Comparison of ENCODE assay signal across 11 mouse cellular contexts in the genomic region with DNA sequence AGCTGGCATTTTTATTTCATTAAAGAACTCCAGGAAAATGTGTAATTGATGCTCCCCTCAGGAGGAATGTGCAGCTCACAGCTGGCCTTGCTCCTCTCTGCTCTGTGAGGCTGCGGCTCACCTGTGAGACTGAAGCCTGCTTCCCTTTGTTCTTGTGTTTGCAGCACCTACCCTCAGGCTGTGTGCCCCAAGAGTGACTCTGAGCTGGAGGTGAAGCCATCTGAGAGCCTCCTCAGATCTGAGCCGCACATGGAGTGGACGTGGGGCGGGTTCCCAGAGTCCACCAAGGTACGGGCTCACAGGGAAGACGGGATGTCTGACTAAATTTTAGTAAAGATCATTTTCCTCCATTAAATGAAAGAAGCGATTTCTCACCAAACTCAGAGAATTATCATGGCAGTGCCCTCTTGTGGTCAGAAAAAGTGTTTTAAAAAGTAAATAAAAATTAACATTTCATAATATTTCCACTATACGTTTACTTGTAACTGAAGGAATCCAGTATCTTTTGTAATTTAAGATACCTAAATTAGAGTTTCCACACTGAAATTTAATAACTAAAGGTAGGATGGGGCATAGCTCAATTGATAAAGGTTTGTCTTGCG. TPM values are rescaled to one million over a fixed set of nuclear protein-coding genes. Genes with fewer than 3 reads are reported as not detected.
DNase-seq lines count a peak whose midpoint lies in the region; ATAC-seq and TF ChIP-seq lines count a peak whose summit lies in the region.
"Had no signal": no experiment of that assay in that cellular context is flagged by ENCODE, and none has a peak within 500 bp of the region (broad histone marks: within the 10 kb centered on the region; RNA-seq: fewer than 3 reads in every experiment).

No protein-coding gene starts in this region.

- 79% methylated on average over 9 of the region's 9 CpGs for WGBS in limb, embryonic 11.5 days
- WGBS in limb, embryonic 10.5 days, result 82% methylated on average over 9 of the region's 9 CpGs
- WGBS in forebrain, postnatal 0 days, result 74% methylated on average over 9 of the region's 9 CpGs
- WGBS in midbrain, postnatal 0 days, result 62% methylated on average over 9 of the region's 9 CpGs

- no peaks in the 10 kb centered on the region for H3K27me3 ChIP-seq in limb, embryonic 11.5 days (ENCODE audit: control insufficient read depth, insufficient read depth, low read length)
- no peaks in the 10 kb centered on the region for H3K27me3 ChIP-seq in limb, embryonic 10.5 days (ENCODE audit: low read depth, poor library complexity, severe bottlenecking)
- no peaks in the 10 kb centered on the region for H3K27me3 ChIP-seq in forebrain, postnatal 0 days (ENCODE audit: insufficient read depth, low read length)
- no peaks in the 10 kb centered on the region for H3K27me3 ChIP-seq in midbrain, postnatal 0 days (ENCODE audit: insufficient read depth, low read length)
- H3K27me3 ChIP-seq: neural tube, embryonic 12.5 days had no signal

- no peak overlapping the region for H3K27ac ChIP-seq in limb, embryonic 11.5 days (replicated peaks; ENCODE audit: low read depth, low read length)
- no peak overlapping the region for H3K27ac ChIP-seq in limb, embryonic 10.5 days
- no peak overlapping the region for H3K27ac ChIP-seq in forebrain, postnatal 0 days (ENCODE audit: low read depth, low read length)
- no peak overlapping the region for H3K27ac ChIP-seq in midbrain, postnatal 0 days (ENCODE audit: low read depth, low read length)
- H3K27ac ChIP-seq: neural tube, embryonic 12.5 days had no signal

- ATAC-seq in limb, embryonic 11.5 days (ENCODE audit: insufficient number of reproducible peaks, low FRiP score, low TSS enrichment, low read depth), result no peak
- ATAC-seq in forebrain, postnatal 0 days, result no peak
- no peak for ATAC-seq in midbrain, postnatal 0 days (ENCODE audit: low FRiP score)
- no peak for ATAC-seq in cerebellum, adult (ENCODE audit: insufficient number of reproducible peaks, low FRiP score, low TSS enrichment)

- peaks cover 4% of the 10 kb centered on the region; the same call in 1 of the 2 replicates for H3K36me3 ChIP-seq in limb, embryonic 11.5 days (ENCODE audit: control insufficient read depth, insufficient read depth, low read length)
- peaks cover 65% of the 10 kb centered on the region for H3K36me3 ChIP-seq in limb, embryonic 10.5 days
- peaks cover 19% of the 10 kb centered on the region for H3K36me3 ChIP-seq in forebrain, postnatal 0 days (ENCODE audit: insufficient read depth)
- peaks cover 11% of the 10 kb centered on the region for H3K36me3 ChIP-seq in midbrain, postnatal 0 days (ENCODE audit: insufficient read depth, low read length)

- DNase-seq in embryo, embryonic 10.5 days (ENCODE audit: low spot score), result peak; percentile 30
- DNase-seq in embryo, embryonic 10 days (ENCODE audit: low spot score), result no peak
- peak; percentile 37 for DNase-seq in limb, embryonic 11.5 days (ENCODE audit: low spot score)
- DNase-seq in limb, embryonic 10.5 days (ENCODE audit: low spot score), result no peak
- peak; percentile 42 for DNase-seq in forebrain, postnatal 0 days
- peak; percentile 33 for DNase-seq in midbrain, postnatal 0 days (ENCODE audit: low spot score)
- DNase-seq in cerebellum, adult 18-20 months, result no peak
- DNase-seq: kidney, adult 18-20 months; lung, adult 18-20 months had no signal

- no peaks in the 10 kb centered on the region for H3K9me3 ChIP-seq in limb, embryonic 11.5 days (ENCODE audit: control insufficient read depth, low read length)
- no peaks in the 10 kb centered on the region for H3K9me3 ChIP-seq in limb, embryonic 10.5 days (replicated peaks)
- no peaks in the 10 kb centered on the region for H3K9me3 ChIP-seq in forebrain, postnatal 0 days (ENCODE audit: low read length)
- H3K9me3 ChIP-seq in midbrain, postnatal 0 days (ENCODE audit: low read length), result no peaks in the 10 kb centered on the region
- H3K9me3 ChIP-seq: neural tube, embryonic 12.5 days had no signal

- no peak overlapping the region for H3K9ac ChIP-seq in limb, embryonic 11.5 days (ENCODE audit: low read length)
- no peak overlapping the region for H3K9ac ChIP-seq in forebrain, postnatal 0 days
- H3K9ac ChIP-seq in midbrain, postnatal 0 days (replicated peaks; ENCODE audit: low read length, poor library complexity, severe bottlenecking), result no peak overlapping the region
- H3K9ac ChIP-seq: neural tube, embryonic 12.5 days had no signal

- H3K4me2 ChIP-seq in limb, embryonic 11.5 days (ENCODE audit: low read depth, severe bottlenecking), result no peak overlapping the region
- no peak overlapping the region for H3K4me2 ChIP-seq in forebrain, postnatal 0 days (ENCODE audit: low read depth)
- no peak overlapping the region for H3K4me2 ChIP-seq in midbrain, postnatal 0 days (ENCODE audit: low read depth, low read length, poor library complexity, severe bottlenecking)
- H3K4me2 ChIP-seq: neural tube, embryonic 12.5 days had no signal

- TF ChIP-seq CTCF in forebrain, postnatal 0 days (IDR thresholded peaks at IDR 0.05; ENCODE audit: low read depth), result peak; percentile 51
- TF ChIP-seq CTCF in midbrain, postnatal 0 days (IDR thresholded peaks at IDR 0.05), result peak; percentile 69

- H3K4me1 ChIP-seq in limb, embryonic 11.5 days (ENCODE audit: control insufficient read depth, insufficient read depth, low read length), result no peaks in the 10 kb centered on the region
- no peaks in the 10 kb centered on the region for H3K4me1 ChIP-seq in limb, embryonic 10.5 days
- H3K4me1 ChIP-seq in forebrain, postnatal 0 days (ENCODE audit: insufficient read depth), result no peaks in the 10 kb centered on the region
- H3K4me1 ChIP-seq in midbrain, postnatal 0 days (ENCODE audit: insufficient read depth, low read length), result no peaks in the 10 kb centered on the region
- H3K4me1 ChIP-seq: neural tube, embryonic 12.5 days had no signal

- H3K4me3 ChIP-seq in limb, embryonic 11.5 days (ENCODE audit: low read depth, low read length), result no peak overlapping the region
- H3K4me3 ChIP-seq in limb, embryonic 10.5 days, result no peak overlapping the region
- no peak overlapping the region for H3K4me3 ChIP-seq in forebrain, postnatal 0 days (ENCODE audit: low read depth, low read length)
- H3K4me3 ChIP-seq in midbrain, postnatal 0 days (ENCODE audit: low read depth, low read length), result no peak overlapping the region
- H3K4me3 ChIP-seq: neural tube, embryonic 12.5 days had no signal

RNA-seq across cellular contexts. Expression of a gene that starts 47.8 kb away (rescaled TPM):
- 48.1 and 54.8 TPM in 2 replicates for polyA plus RNA-seq in limb, embryonic 11.5 days (2014; fragmentation: Nextera tagmentation; extraction: Ambion mirVana)
- polyA plus RNA-seq in limb, embryonic 10.5 days (2016; fragmentation: Nextera tagmentation; extraction: Ambion mirVana), result 40.0 and 51.8 TPM in 2 replicates
- total RNA-seq in forebrain, postnatal 0 days (2014; rRNA removed), result 44.5 and 58.6 TPM in 2 replicates
- 23.6 and 32.5 TPM in 2 replicates for polyA plus RNA-seq in forebrain, postnatal 0 days (2015; fragmentation: Nextera tagmentation; extraction: Ambion mirVana)
- total RNA-seq in midbrain, postnatal 0 days (2014; rRNA removed), result 53.4 and 61.7 TPM in 2 replicates
- 33.0 and 39.1 TPM in 2 replicates for polyA plus RNA-seq in midbrain, postnatal 0 days (2015; fragmentation: Nextera tagmentation; extraction: Ambion mirVana)

Comparison
In these comparisons a context has a peak if more than half of its experiments do, and no peak if none do; other contexts are left out.
1. DNase-seq: peak in embryo, embryonic 10.5 days (single experiment), limb, embryonic 11.5 days (single experiment), forebrain, postnatal 0 days (single experiment) and midbrain, postnatal 0 days (single experiment); none in embryo, embryonic 10 days (single experiment), limb, embryonic 10.5 days (single experiment) and cerebellum, adult 18-20 months (0 of 2).